17 mouse cellular contexts compared by ENCODE assay signal in genomic region chr13:96432376-96432811, GRCm38 (mm10). TPM values are rescaled to one million over a fixed set of nuclear protein-coding genes. Genes with fewer than 3 reads are reported as not detected.
DNase-seq lines count a peak whose midpoint lies in the region; ATAC-seq and TF ChIP-seq lines count a peak whose summit lies in the region.
"Had no signal": no experiment of that assay in that cellular context is flagged by ENCODE, and none has a peak within 500 bp of the region (broad histone marks: within the 10 kb centered on the region; RNA-seq: fewer than 3 reads in every experiment).

No protein-coding gene starts in this region.

- H3K27ac ChIP-seq in liver, embryonic 14.5 days = no peak overlapping the region
- H3K27ac ChIP-seq in intestine, embryonic 15.5 days = peak overlapping the region; percentile 56; the same call in 1 of the 2 replicates
- peak overlapping the region; percentile 78 for H3K27ac ChIP-seq in kidney, embryonic 15.5 days
- 0 out of 2 replicates have a peak overlapping the region, but pooled peaks have one; percentile 35 for H3K27ac ChIP-seq in stomach, embryonic 14.5 days (ENCODE audit: low read length)
- H3K27ac ChIP-seq: embryonic facial prominence, embryonic 13.5 days; forebrain, embryonic 13.5 days; heart, embryonic 13.5 days; hindbrain, embryonic 12.5 days; liver, embryonic 13.5 days had no signal

- WGBS in liver, embryonic 14.5 days (ENCODE audit: insufficient replicate concordance) = 45% methylated on average over 3 of the region's 3 CpGs
- WGBS in intestine, embryonic 15.5 days = 37% methylated on average over 3 of the region's 3 CpGs
- WGBS in kidney, embryonic 15.5 days = 37% methylated on average over 3 of the region's 3 CpGs
- 40% methylated on average over 3 of the region's 3 CpGs for WGBS in stomach, embryonic 14.5 days

- no peaks in the 10 kb centered on the region for H3K9me3 ChIP-seq in liver, embryonic 14.5 days (ENCODE audit: control insufficient read depth, low read length)
- H3K9me3 ChIP-seq in intestine, embryonic 15.5 days = no peaks in the 10 kb centered on the region
- H3K9me3 ChIP-seq in kidney, embryonic 15.5 days (replicated peaks) = no peaks in the 10 kb centered on the region
- no peaks in the 10 kb centered on the region for H3K9me3 ChIP-seq in stomach, embryonic 14.5 days (ENCODE audit: control insufficient read depth, low read depth, low read length)
- H3K9me3 ChIP-seq: embryonic facial prominence, embryonic 13.5 days; forebrain, embryonic 13.5 days; heart, embryonic 13.5 days; hindbrain, embryonic 12.5 days; liver, embryonic 13.5 days had no signal

- H3K36me3 ChIP-seq in liver, embryonic 14.5 days (replicated peaks; ENCODE audit: control insufficient read depth, insufficient read depth, low read depth) = no peaks in the 10 kb centered on the region
- H3K36me3 ChIP-seq in intestine, embryonic 15.5 days = no peaks in the 10 kb centered on the region
- H3K36me3 ChIP-seq in kidney, embryonic 15.5 days = no peaks in the 10 kb centered on the region
- H3K36me3 ChIP-seq in stomach, embryonic 14.5 days (ENCODE audit: control insufficient read depth, insufficient read depth, low read length) = no peaks in the 10 kb centered on the region
- H3K36me3 ChIP-seq: embryonic facial prominence, embryonic 13.5 days; heart, embryonic 13.5 days; hindbrain, embryonic 12.5 days; liver, embryonic 13.5 days had no signal

- peak; percentile 34; the same call in 1 of the 2 replicates for ATAC-seq in liver, embryonic 14.5 days (ENCODE audit: insufficient read depth)
- peak; percentile 86 for ATAC-seq in intestine, embryonic 15.5 days
- peak; percentile 69 for ATAC-seq in kidney, embryonic 15.5 days (replicated peaks; ENCODE audit: low FRiP score)
- ATAC-seq in stomach, embryonic 14.5 days (ENCODE audit: insufficient number of reproducible peaks, insufficient read depth, low FRiP score, low read depth) = peak; percentile 35; the same call in 1 of the 2 replicates

- H3K9ac ChIP-seq in liver, embryonic 14.5 days (replicated peaks) = no peak overlapping the region
- H3K9ac ChIP-seq in intestine, embryonic 15.5 days = 0 out of 2 replicates have a peak overlapping the region, but pooled peaks have one; percentile 3
- no peak overlapping the region for H3K9ac ChIP-seq in kidney, embryonic 15.5 days
- H3K9ac ChIP-seq in stomach, embryonic 14.5 days (replicated peaks; ENCODE audit: low read depth, low read length) = no peak overlapping the region
- H3K9ac ChIP-seq: embryonic facial prominence, embryonic 13.5 days; forebrain, embryonic 13.5 days; hindbrain, embryonic 12.5 days; liver, embryonic 13.5 days had no signal

- no peak overlapping the region for H3K4me2 ChIP-seq in liver, embryonic 14.5 days (ENCODE audit: low read depth)
- H3K4me2 ChIP-seq in intestine, embryonic 15.5 days (replicated peaks) = peak overlapping the region; percentile 22; the same call in 1 of the 2 replicates
- no peak overlapping the region for H3K4me2 ChIP-seq in kidney, embryonic 15.5 days
- no peak overlapping the region for H3K4me2 ChIP-seq in stomach, embryonic 14.5 days (replicated peaks; ENCODE audit: low read depth, low read length)
- H3K4me2 ChIP-seq: embryonic facial prominence, embryonic 13.5 days; forebrain, embryonic 13.5 days; hindbrain, embryonic 12.5 days; liver, embryonic 13.5 days had no signal

- H3K4me3 ChIP-seq in liver, embryonic 14.5 days (ENCODE audit: insufficient read depth in 1 of 2, low read depth in 2 of 2, low read length in 2 of 2) = no peak overlapping the region
- H3K4me3 ChIP-seq in intestine, embryonic 15.5 days (replicated peaks) = no peak overlapping the region
- no peak overlapping the region for H3K4me3 ChIP-seq in kidney, embryonic 15.5 days (replicated peaks)
- no peak overlapping the region for H3K4me3 ChIP-seq in stomach, embryonic 14.5 days (ENCODE audit: low read depth, low read length)
- H3K4me3 ChIP-seq: embryonic facial prominence, embryonic 13.5 days; forebrain, embryonic 13.5 days; hindbrain, embryonic 12.5 days; liver, embryonic 13.5 days; myocyte had no signal

- no peak for TF ChIP-seq EP300 in liver, embryonic 14.5 days (IDR thresholded peaks at IDR 0.05; ENCODE audit: low read depth)

- H3K27me3 ChIP-seq in liver, embryonic 14.5 days (ENCODE audit: control insufficient read depth, insufficient read depth, low read length) = no peaks in the 10 kb centered on the region
- no peaks in the 10 kb centered on the region for H3K27me3 ChIP-seq in intestine, embryonic 15.5 days (replicated peaks)
- no peaks in the 10 kb centered on the region for H3K27me3 ChIP-seq in kidney, embryonic 15.5 days
- H3K27me3 ChIP-seq in stomach, embryonic 14.5 days (ENCODE audit: control insufficient read depth, insufficient read depth, low read length) = no peaks in the 10 kb centered on the region
- H3K27me3 ChIP-seq: embryonic facial prominence, embryonic 13.5 days; forebrain, embryonic 13.5 days; heart, embryonic 13.5 days; hindbrain, embryonic 12.5 days; liver, embryonic 13.5 days had no signal

- DNase-seq in liver, embryonic 14.5 days (ENCODE audit: low read depth in 3 of 3, low spot score in 3 of 3) = peak in 1 of 3 experiments; percentile 12
- no peak for DNase-seq in liver
- no peak for DNase-seq in layer of hippocampus, postnatal 10 days (ENCODE audit: low spot score in 2 of 2)
- DNase-seq in cerebellum, adult 18-20 months = no peak
- DNase-seq in heart, postnatal 25 days (ENCODE audit: low spot score) = no peak

- TF ChIP-seq CTCF in liver, embryonic 14.5 days (IDR thresholded peaks at IDR 0.05; ENCODE audit: low read depth) = no peak

- peaks cover 0 to 28% of the 10 kb centered on the region in 2 experiments; a peak in 2 of 4 replicates for H3K4me1 ChIP-seq in liver, embryonic 14.5 days (replicated peaks; ENCODE audit: control insufficient read depth in 2 of 2, insufficient read depth in 2 of 2, low read length in 1 of 2)
- H3K4me1 ChIP-seq in intestine, embryonic 15.5 days (replicated peaks) = peaks cover 21% of the 10 kb centered on the region
- H3K4me1 ChIP-seq in kidney, embryonic 15.5 days = peaks cover 44% of the 10 kb centered on the region
- peaks cover 10% of the 10 kb centered on the region; the same call in 1 of the 2 replicates for H3K4me1 ChIP-seq in stomach, embryonic 14.5 days (ENCODE audit: control insufficient read depth, insufficient read depth, low read length)
- H3K4me1 ChIP-seq: forebrain, embryonic 13.5 days had no signal

- intact Hi-C loops in heart, postnatal 25 days (cut with DNase I) = loop anchor here (10.0 kb wide), 1 partner anchor 72 kb away; no protein-coding TSS in a partner anchor

RNA-seq across cellular contexts. Expression of gene Ankdd1b, which starts 38.6 kb away (rescaled TPM):
- 0.02 TPM in 2 replicates for polyA plus RNA-seq in liver, embryonic 14.5 days (2012; rRNA removed)
- 0.13 TPM in 1 of 2 replicates, not detected in the other for polyA plus RNA-seq in liver, embryonic 14.5 days (2014; fragmentation: Nextera tagmentation; extraction: Ambion mirVana)
- polyA plus RNA-seq in intestine, embryonic 15.5 days (2015; fragmentation: Nextera tagmentation; extraction: Ambion mirVana) = 0.13 and 0.14 TPM in 2 replicates
- 0.17 and 0.22 TPM in 2 replicates for polyA plus RNA-seq in kidney, embryonic 15.5 days (2015; fragmentation: Nextera tagmentation; extraction: Ambion mirVana)
- polyA plus RNA-seq in stomach, embryonic 14.5 days (2014; fragmentation: Nextera tagmentation; extraction: Ambion mirVana) = 0.15 and 0.33 TPM in 2 replicates
- under 1 TPM in 1 of 2 experiments, not detected in 1; 0.18 TPM for total RNA-seq in layer of hippocampus, postnatal 10 days (2021)
- under 1 TPM; 0.21 to 0.36 TPM for total RNA-seq in heart, postnatal 25 days (2021)
- polyA plus RNA-seq: forebrain, embryonic 13.5 days; liver, embryonic 13.5 days; myocyte had no signal

RNA-seq across cellular contexts. Expression of gene Poc5, which starts 44.3 kb away (rescaled TPM):
- polyA plus RNA-seq in liver, embryonic 14.5 days (2012; rRNA removed) = 2.2 and 4.0 TPM in 2 replicates
- 5.4 and 7.7 TPM in 2 replicates for polyA plus RNA-seq in liver, embryonic 14.5 days (2014; fragmentation: Nextera tagmentation; extraction: Ambion mirVana)
- 9.1 and 12.6 TPM in 2 replicates for polyA plus RNA-seq in intestine, embryonic 15.5 days (2015; fragmentation: Nextera tagmentation; extraction: Ambion mirVana)
- 11.9 and 12.5 TPM in 2 replicates for polyA plus RNA-seq in kidney, embryonic 15.5 days (2015; fragmentation: Nextera tagmentation; extraction: Ambion mirVana)
- polyA plus RNA-seq in stomach, embryonic 14.5 days (2014; fragmentation: Nextera tagmentation; extraction: Ambion mirVana) = 14.5 and 19.0 TPM in 2 replicates
- 10 to 100 TPM; 31.5 to 36.7 TPM for total RNA-seq in layer of hippocampus, postnatal 10 days (2021)
- 10 to 100 TPM; 10.5 to 13.4 TPM for total RNA-seq in heart, postnatal 25 days (2021)

RNA-seq across cellular contexts. Expression of gene Gm17622, which starts 58.1 kb away (rescaled TPM):
- not detected in 2 replicates for polyA plus RNA-seq in liver, embryonic 14.5 days (2012; rRNA removed)
- polyA plus RNA-seq in liver, embryonic 14.5 days (2014; fragmentation: Nextera tagmentation; extraction: Ambion mirVana) = not detected in 2 replicates
- not detected in 2 replicates for polyA plus RNA-seq in intestine, embryonic 15.5 days (2015; fragmentation: Nextera tagmentation; extraction: Ambion mirVana)
- not detected in 2 replicates for polyA plus RNA-seq in kidney, embryonic 15.5 days (2015; fragmentation: Nextera tagmentation; extraction: Ambion mirVana)
- not detected in 2 replicates for polyA plus RNA-seq in stomach, embryonic 14.5 days (2014; fragmentation: Nextera tagmentation; extraction: Ambion mirVana)
- total RNA-seq in layer of hippocampus, postnatal 10 days (2021) = not detected
- not detected for total RNA-seq in heart, postnatal 25 days (2021)
- total RNA-seq: gastrocnemius, adult 18-20 months; layer of hippocampus, adult 18-20 months; MEL had no signal
- polyA plus RNA-seq: embryonic facial prominence, embryonic 13.5 days; forebrain, embryonic 13.5 days; heart, embryonic 13.5 days; hindbrain, embryonic 12.5 days; liver, embryonic 13.5 days; myocyte had no signal

Comparison
In these comparisons a context has a peak if more than half of its experiments do, and no peak if none do; other contexts are left out.
1. ATAC-seq: peak in every context shown above with its lines; median percentile 86 in intestine, embryonic 15.5 days; 69 in kidney, embryonic 15.5 days; 35 in stomach, embryonic 14.5 days; 34 in liver, embryonic 14.5 days.